In genomic region chr5:96375391-96375831, GRCm38 (mm10) we compare ENCODE assay signal across 9 mouse cellular contexts. TPM values are rescaled to one million over a fixed set of nuclear protein-coding genes. Genes with fewer than 3 reads are reported as not detected.
A peak's percentile ranks its signal among the peaks of the same experiment; 100 is the strongest.
DNase-seq lines count a peak whose midpoint lies in the region; ATAC-seq lines count a peak whose summit lies in the region.
"Had no signal": no experiment of that assay in that cellular context is flagged by ENCODE, and none has a peak within 500 bp of the region (broad histone marks: within the 10 kb centered on the region; RNA-seq: fewer than 3 reads in every experiment).

No protein-coding gene starts in this region.

- H3K4me3 ChIP-seq in heart, embryonic 13.5 days: peak overlapping the region; percentile 85
- peak overlapping the region; percentile 59 for H3K4me3 ChIP-seq in embryonic facial prominence, embryonic 11.5 days (ENCODE audit: low read depth, low read length)
- H3K4me3 ChIP-seq in intestine, embryonic 16.5 days (ENCODE audit: low read length): peak overlapping the region; percentile 73

- peak overlapping the region; percentile 89 for H3K9ac ChIP-seq in heart, embryonic 13.5 days
- H3K9ac ChIP-seq in embryonic facial prominence, embryonic 11.5 days (replicated peaks; ENCODE audit: low read length): peak overlapping the region; percentile 68
- H3K9ac ChIP-seq in intestine, embryonic 16.5 days (ENCODE audit: low read depth, low read length): peak overlapping the region; percentile 81

- no peaks in the 10 kb centered on the region for H3K9me3 ChIP-seq in heart, embryonic 13.5 days
- H3K9me3 ChIP-seq in embryonic facial prominence, embryonic 11.5 days (replicated peaks; ENCODE audit: control insufficient read depth, low read length): no peaks in the 10 kb centered on the region
- no peaks in the 10 kb centered on the region for H3K9me3 ChIP-seq in intestine, embryonic 16.5 days (ENCODE audit: control insufficient read depth, low read length)

- WGBS in heart, embryonic 13.5 days: 0% methylated on average over 11 of the region's 17 CpGs
- 3% methylated on average over 8 of the region's 17 CpGs for WGBS in embryonic facial prominence, embryonic 11.5 days
- 2% methylated on average over 11 of the region's 17 CpGs for WGBS in intestine, embryonic 16.5 days

- DNase-seq in heart, adult 8-10 months (ENCODE audit: low spot score): no peak
- peak; percentile 39 for DNase-seq in embryonic facial prominence, embryonic 11.5 days (ENCODE audit: low spot score)
- peak; percentile 47 for DNase-seq in neural tube, embryonic 10.5 days (ENCODE audit: extremely low spot score, low spot score)
- no peak for DNase-seq in adrenal gland, adult 18-20 months (ENCODE audit: low spot score in 2 of 2)
- no peak for DNase-seq in adrenal gland, adult 8-10 months
- no peak for DNase-seq in lung, postnatal 36 days
- DNase-seq: cerebellum, adult 9-11 months had no signal

- no peak for ATAC-seq in heart, embryonic 13.5 days (ENCODE audit: extremely low read depth, insufficient number of reproducible peaks, low FRiP score, low TSS enrichment)
- no peak for ATAC-seq in embryonic facial prominence, embryonic 11.5 days (replicated peaks; ENCODE audit: insufficient number of reproducible peaks, low FRiP score, low TSS enrichment, low read depth)
- ATAC-seq in intestine, embryonic 16.5 days: peak; percentile 35

- peak overlapping the region; percentile 91 for H3K4me2 ChIP-seq in heart, embryonic 13.5 days
- H3K4me2 ChIP-seq in embryonic facial prominence, embryonic 11.5 days (ENCODE audit: low read depth, low read length): peak overlapping the region; percentile 75
- peak overlapping the region; percentile 74 for H3K4me2 ChIP-seq in intestine, embryonic 16.5 days (ENCODE audit: low read depth, low read length)

- peaks cover 24% of the 10 kb centered on the region; the same call in 1 of the 2 replicates for H3K27me3 ChIP-seq in heart, embryonic 13.5 days (replicated peaks)
- no peaks in the 10 kb centered on the region for H3K27me3 ChIP-seq in embryonic facial prominence, embryonic 11.5 days (ENCODE audit: control insufficient read depth, insufficient read depth, low read length)
- no peaks in the 10 kb centered on the region for H3K27me3 ChIP-seq in intestine, embryonic 16.5 days (replicated peaks; ENCODE audit: control insufficient read depth, insufficient read depth, low read length)

- H3K4me1 ChIP-seq in heart, embryonic 13.5 days: peaks cover 34% of the 10 kb centered on the region
- no peaks in the 10 kb centered on the region for H3K4me1 ChIP-seq in embryonic facial prominence, embryonic 11.5 days (ENCODE audit: control insufficient read depth, insufficient read depth, low read length)
- H3K4me1 ChIP-seq in intestine, embryonic 16.5 days (ENCODE audit: control insufficient read depth, insufficient read depth, low read length): peaks cover 21% of the 10 kb centered on the region

- no peaks in the 10 kb centered on the region for H3K36me3 ChIP-seq in heart, embryonic 13.5 days
- no peaks in the 10 kb centered on the region for H3K36me3 ChIP-seq in embryonic facial prominence, embryonic 11.5 days (replicated peaks; ENCODE audit: control insufficient read depth, insufficient read depth, low read depth, low read length)
- H3K36me3 ChIP-seq in intestine, embryonic 16.5 days (ENCODE audit: control insufficient read depth, insufficient read depth, low read length): no peaks in the 10 kb centered on the region

- no peak overlapping the region for H3K27ac ChIP-seq in heart, embryonic 13.5 days (replicated peaks)
- no peak overlapping the region for H3K27ac ChIP-seq in embryonic facial prominence, embryonic 11.5 days (replicated peaks; ENCODE audit: low read depth, low read length)
- H3K27ac ChIP-seq in intestine, embryonic 16.5 days (ENCODE audit: low read length): peak overlapping the region; percentile 76

RNA-seq across cellular contexts. Expression of gene Fras1, which starts 1.7 kb away (rescaled TPM):
- 17.8 and 18.3 TPM in 2 replicates for polyA plus RNA-seq in heart, embryonic 13.5 days (2015; fragmentation: Nextera tagmentation; extraction: Ambion mirVana)
- total RNA-seq in heart, adult 8-10 months (2022): 1 to 10 TPM in 3 of 4 experiments, under 1 TPM in 1; 0.73 to 2.6 (median 1.9) TPM
- polyA plus RNA-seq in embryonic facial prominence, embryonic 11.5 days (2014; fragmentation: Nextera tagmentation; extraction: Ambion mirVana): 13.5 and 15.3 TPM in 2 replicates
- polyA plus RNA-seq in intestine, embryonic 16.5 days (2015; fragmentation: Nextera tagmentation; extraction: Ambion mirVana): 12.7 and 13.9 TPM in 2 replicates
- 1 to 10 TPM; 1.2 to 1.9 TPM for total RNA-seq in adrenal gland, adult 18-20 months (2021)
- 1 to 10 TPM; 1.3 to 4.1 (median 2.1) TPM for total RNA-seq in adrenal gland, adult 8-10 months (2022)

Comparison
In these comparisons a context has a peak if more than half of its experiments do, and no peak if none do; other contexts are left out.
1. DNase-seq: peak in embryonic facial prominence, embryonic 11.5 days (single experiment) and neural tube, embryonic 10.5 days (single experiment); none in heart, adult 8-10 months (single experiment), adrenal gland, adult 18-20 months (0 of 2), adrenal gland, adult 8-10 months (single experiment) and lung, postnatal 36 days (single experiment).
2. Peak in every context shown above with its lines, with median percentiles within 50 percentile points of each other: H3K4me2 ChIP-seq, H3K4me3 ChIP-seq and H3K9ac ChIP-seq.